13 mouse cellular contexts compared by ENCODE assay signal in the genomic region with DNA sequence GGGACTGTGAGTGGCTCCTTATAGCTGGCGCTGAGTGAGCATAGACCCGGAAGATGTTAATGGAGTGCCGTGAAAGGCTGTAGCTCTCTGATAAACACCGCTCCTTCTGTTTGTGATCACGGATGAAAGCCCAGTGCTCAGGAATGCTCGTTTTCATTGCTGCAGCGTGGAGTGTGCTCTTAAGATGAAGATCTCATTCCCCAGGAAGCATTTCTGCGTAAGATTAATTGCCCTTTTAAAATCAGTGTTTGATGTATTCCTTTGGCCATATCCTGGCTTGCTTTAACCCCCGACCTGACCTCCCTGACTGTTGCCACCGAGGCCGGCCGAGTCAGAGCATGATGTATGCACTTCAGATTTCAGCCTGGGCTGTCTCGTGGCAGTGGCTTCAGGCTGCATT.
A peak's percentile ranks its signal among the peaks of the same experiment; 100 is the strongest.
DNase-seq lines count a peak whose midpoint lies in the region; ATAC-seq lines count a peak whose summit lies in the region.
"Had no signal": no experiment of that assay in that cellular context is flagged by ENCODE, and none has a peak within 500 bp of the region (broad histone marks: within the 10 kb centered on the region; RNA-seq: fewer than 3 reads in every experiment).

No protein-coding gene starts in this region.

- no peak overlapping the region for H3K9ac ChIP-seq in heart, embryonic 14.5 days (ENCODE audit: low read length)
- H3K9ac ChIP-seq in midbrain, embryonic 14.5 days (replicated peaks; ENCODE audit: low read length): no peak overlapping the region
- no peak overlapping the region for H3K9ac ChIP-seq in midbrain, embryonic 16.5 days (ENCODE audit: low read depth, low read length)
- H3K9ac ChIP-seq: forebrain, embryonic 12.5 days; limb, embryonic 15.5 days; midbrain, embryonic 15.5 days had no signal

- peak overlapping the region; percentile 43 for H3K4me2 ChIP-seq in heart, embryonic 14.5 days (ENCODE audit: low read length)
- no peak overlapping the region for H3K4me2 ChIP-seq in midbrain, embryonic 14.5 days (ENCODE audit: low read length)
- no peak overlapping the region for H3K4me2 ChIP-seq in midbrain, embryonic 16.5 days (ENCODE audit: low read length)
- H3K4me2 ChIP-seq: forebrain, embryonic 12.5 days; limb, embryonic 15.5 days; midbrain, embryonic 15.5 days had no signal

- ATAC-seq in heart, embryonic 14.5 days (ENCODE audit: insufficient number of reproducible peaks, insufficient read depth, low FRiP score, low read depth): no peak
- no peak for ATAC-seq in midbrain, embryonic 14.5 days (ENCODE audit: low FRiP score, low TSS enrichment)
- ATAC-seq in midbrain, embryonic 16.5 days: no peak
- ATAC-seq: midbrain, embryonic 15.5 days; Patski had no signal

- no peak overlapping the region for H3K27ac ChIP-seq in heart, embryonic 14.5 days (replicated peaks in 1 of 2; ENCODE audit: control insufficient read depth in 1 of 2, insufficient read depth in 1 of 2, low read depth in 2 of 2, low read length in 2 of 2)
- H3K27ac ChIP-seq in midbrain, embryonic 14.5 days (replicated peaks; ENCODE audit: low read depth, low read length): no peak overlapping the region
- no peak overlapping the region for H3K27ac ChIP-seq in midbrain, embryonic 16.5 days (ENCODE audit: low read length)
- H3K27ac ChIP-seq: forebrain, embryonic 12.5 days; limb, embryonic 15.5 days; midbrain, embryonic 15.5 days had no signal

- no peaks in the 10 kb centered on the region for H3K9me3 ChIP-seq in heart, embryonic 14.5 days (ENCODE audit: control insufficient read depth, low read length)
- no peaks in the 10 kb centered on the region for H3K9me3 ChIP-seq in midbrain, embryonic 14.5 days (ENCODE audit: control insufficient read depth, low read length)
- H3K9me3 ChIP-seq in midbrain, embryonic 16.5 days (replicated peaks; ENCODE audit: control insufficient read depth, low read length, poor library complexity, severe bottlenecking): no peaks in the 10 kb centered on the region
- H3K9me3 ChIP-seq: forebrain, embryonic 12.5 days; limb, embryonic 15.5 days; midbrain, embryonic 15.5 days had no signal

- H3K36me3 ChIP-seq in heart, embryonic 14.5 days (ENCODE audit: control insufficient read depth, insufficient read depth, low read length): no peaks in the 10 kb centered on the region
- no peaks in the 10 kb centered on the region for H3K36me3 ChIP-seq in midbrain, embryonic 14.5 days (ENCODE audit: control insufficient read depth, insufficient read depth, low read length)
- no peaks in the 10 kb centered on the region for H3K36me3 ChIP-seq in midbrain, embryonic 16.5 days (ENCODE audit: control insufficient read depth, insufficient read depth, low read length)
- H3K36me3 ChIP-seq: forebrain, embryonic 12.5 days; limb, embryonic 15.5 days; midbrain, embryonic 15.5 days had no signal

- DNase-seq in heart, postnatal 10 days: no peak
- peak; percentile 32 for DNase-seq in midbrain, embryonic 14.5 days
- DNase-seq in kidney, postnatal 14 days: peak; percentile 43
- no peak for DNase-seq in thymus, adult 18-20 months
- DNase-seq in c-Kit-positive CD71-positive TER-119-positive erythroid progenitor cells, embryonic 14.5 days (ENCODE audit: low spot score): no peak
- DNase-seq in thymus, postnatal 14 days: no peak
- DNase-seq: cerebellum, postnatal 25 days had no signal

- intact Hi-C loops in heart, postnatal 10 days (cut with DNase I): no loop called here

- H3K4me1 ChIP-seq in heart, embryonic 14.5 days (ENCODE audit: control insufficient read depth in 2 of 2, insufficient read depth in 2 of 2, low read length in 2 of 2): peaks cover 6 to 22% of the 10 kb centered on the region in 2 experiments
- peaks cover 4% of the 10 kb centered on the region; the same call in 1 of the 2 replicates for H3K4me1 ChIP-seq in midbrain, embryonic 14.5 days (ENCODE audit: control insufficient read depth, insufficient read depth, low read length)
- H3K4me1 ChIP-seq in midbrain, embryonic 16.5 days (ENCODE audit: control insufficient read depth, insufficient read depth, low read length): 0 out of 2 replicates have a peak, but pooled peaks cover 3% of the 10 kb centered on the region

- no peak overlapping the region for H3K4me3 ChIP-seq in heart, embryonic 14.5 days (ENCODE audit: control insufficient read depth in 1 of 2, insufficient read depth in 1 of 2, low read depth in 1 of 2, low read length in 2 of 2)
- no peak overlapping the region for H3K4me3 ChIP-seq in midbrain, embryonic 14.5 days (replicated peaks; ENCODE audit: low read depth, low read length)
- H3K4me3 ChIP-seq in midbrain, embryonic 16.5 days (ENCODE audit: low read depth, low read length): no peak overlapping the region
- H3K4me3 ChIP-seq: forebrain, embryonic 12.5 days; limb, embryonic 15.5 days; midbrain, embryonic 15.5 days had no signal

- WGBS in heart, embryonic 14.5 days: 22% methylated on average over 13 of the region's 13 CpGs
- WGBS in midbrain, embryonic 14.5 days: 49% methylated on average over 13 of the region's 13 CpGs
- 38% methylated on average over 13 of the region's 13 CpGs for WGBS in midbrain, embryonic 16.5 days

- no peaks in the 10 kb centered on the region for H3K27me3 ChIP-seq in heart, embryonic 14.5 days (ENCODE audit: control insufficient read depth, insufficient read depth, low read length)
- no peaks in the 10 kb centered on the region for H3K27me3 ChIP-seq in midbrain, embryonic 14.5 days (ENCODE audit: control insufficient read depth, insufficient read depth, low read length)
- H3K27me3 ChIP-seq in midbrain, embryonic 16.5 days (ENCODE audit: control insufficient read depth, insufficient read depth, low read depth, low read length): no peaks in the 10 kb centered on the region
- H3K27me3 ChIP-seq: forebrain, embryonic 12.5 days; limb, embryonic 15.5 days; midbrain, embryonic 15.5 days; Patski had no signal

Comparison
In these comparisons a context has a peak if more than half of its experiments do, and no peak if none do; other contexts are left out.
1. DNase-seq: peak in midbrain, embryonic 14.5 days (single experiment) and kidney, postnatal 14 days (single experiment); none in heart, postnatal 10 days (0 of 2), thymus, adult 18-20 months (0 of 2), c-Kit-positive CD71-positive TER-119-positive erythroid progenitor cells, embryonic 14.5 days (single experiment) and thymus, postnatal 14 days (single experiment).